Mouse (Mus musculus): ENCODE results near the gene Ndufs5.
A peak's percentile ranks its signal among the peaks of the same experiment; 100 is the strongest.

The Ndufs5 gene

DNA sequence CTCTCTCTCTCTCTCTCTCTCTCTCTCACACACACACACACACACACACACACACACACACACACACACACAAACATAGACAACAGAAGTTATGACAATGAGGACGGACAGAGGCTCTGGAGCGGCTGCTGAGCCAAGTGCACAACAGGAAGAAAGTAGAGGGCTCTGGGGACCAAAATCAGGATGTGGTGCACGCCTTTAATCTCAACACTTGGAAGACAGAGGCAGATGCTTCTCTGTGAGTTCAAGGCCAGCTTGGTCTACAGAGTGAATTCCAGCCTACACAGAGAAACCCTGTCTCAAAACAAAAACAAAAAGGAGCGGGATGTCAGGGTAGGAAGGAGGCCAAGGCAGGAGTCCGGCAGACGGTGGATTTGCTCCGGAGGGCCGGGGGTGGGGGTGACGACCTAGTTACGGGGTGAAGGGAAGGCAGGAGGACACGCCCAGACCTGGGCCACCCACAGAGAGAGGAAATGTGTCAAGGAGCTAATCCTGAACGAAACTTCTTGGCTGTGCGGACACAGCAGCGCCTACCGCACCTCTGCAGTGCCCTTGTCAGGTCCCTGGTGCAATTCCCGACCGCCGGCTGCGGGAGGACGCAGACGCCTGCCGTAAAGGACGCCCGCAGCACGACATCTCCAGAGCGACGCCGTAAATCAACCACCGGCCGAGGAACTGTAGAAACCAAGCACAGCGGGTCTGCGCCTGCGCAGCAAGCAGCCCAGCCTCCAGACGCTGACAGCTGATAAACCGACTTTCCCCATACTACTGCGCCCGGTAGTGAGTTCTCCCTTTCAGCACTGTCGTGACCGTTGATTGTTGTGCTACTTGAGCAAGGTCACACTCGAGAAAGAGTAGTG lies at the start of gene Ndufs5:
Gene Ndufs5 (minus strand): TSS at position 629 of the 860 bp plus-strand sequence.
- peak; percentile 96 to 97 for DNase-seq (ENCODE audit: low spot score in 2 of 2)

DNA sequence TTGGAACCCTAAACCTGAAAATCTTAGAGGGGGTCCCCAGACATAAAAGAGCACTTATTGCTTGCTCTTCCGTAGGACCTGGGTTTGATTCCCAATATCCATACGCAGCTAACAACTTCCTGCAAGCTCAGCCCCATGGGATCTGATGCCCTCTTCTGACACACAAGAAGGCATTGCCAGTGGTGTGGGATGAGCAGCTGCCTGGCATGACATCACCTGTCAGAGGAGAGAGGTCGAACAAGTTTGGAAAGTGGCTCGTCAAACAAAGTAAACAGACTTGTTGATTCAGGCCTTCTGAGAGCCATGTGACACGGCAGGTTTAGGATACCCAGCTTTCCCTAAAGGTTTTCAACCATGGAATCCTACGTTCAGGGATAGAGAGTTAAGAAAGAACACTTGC lies 47.1 kb upstream of the Ndufs5 start:
- DNase-seq (ENCODE audit: low spot score in 2 of 2) = no peak

DNA sequence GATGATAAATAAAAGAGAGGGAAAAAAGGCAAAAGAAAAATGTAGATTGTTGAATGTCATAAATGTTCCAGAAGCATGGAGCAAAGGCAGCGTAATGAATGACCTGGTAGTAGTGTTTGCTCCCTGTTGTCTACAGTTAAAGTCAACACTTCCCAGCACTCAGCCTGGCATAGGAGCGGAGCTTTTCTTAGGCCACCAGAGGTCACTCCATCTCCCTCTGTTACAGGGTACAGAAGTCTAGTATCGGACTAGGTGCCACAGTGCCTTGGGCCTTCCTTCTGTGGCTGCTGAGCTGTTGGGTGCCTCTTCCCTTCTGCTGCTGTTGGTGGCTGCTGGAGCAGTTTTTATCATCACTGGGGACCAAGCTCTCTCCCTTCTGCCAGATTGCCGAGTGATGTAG lies 40.3 kb upstream of the Ndufs5 start:
- no peak for DNase-seq (ENCODE audit: low spot score in 2 of 2)

DNA sequence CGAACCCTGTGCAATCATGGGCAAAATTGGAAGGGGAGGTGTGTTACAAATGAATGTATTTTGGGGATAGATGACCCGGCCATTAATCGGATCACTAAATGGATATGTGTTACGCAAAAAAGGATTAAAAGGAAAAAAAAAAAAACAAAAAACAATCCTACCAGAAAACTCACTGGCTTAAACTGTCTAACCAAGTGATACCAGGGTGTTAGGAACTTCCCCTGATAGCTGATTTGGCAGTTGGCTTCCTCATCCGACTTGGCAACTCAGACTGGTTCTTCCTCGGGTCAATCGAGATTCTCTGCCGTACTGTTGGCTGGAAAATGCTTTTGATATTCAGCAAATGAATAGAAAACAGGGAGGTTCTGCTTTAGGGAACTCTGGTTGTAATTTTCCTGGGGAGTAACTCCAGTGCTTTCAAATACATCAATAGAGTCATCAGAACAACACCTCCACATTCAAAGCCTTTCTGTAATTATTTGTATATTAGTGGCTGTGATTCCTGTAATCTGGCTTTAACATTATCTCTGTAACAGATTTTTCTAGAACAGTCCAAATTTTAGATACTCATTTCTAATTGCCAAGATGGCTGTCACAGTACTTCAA lies 32.8 kb upstream of the Ndufs5 start:
- peak; percentile 32 to 33 for DNase-seq (ENCODE audit: low spot score in 2 of 2)

DNA sequence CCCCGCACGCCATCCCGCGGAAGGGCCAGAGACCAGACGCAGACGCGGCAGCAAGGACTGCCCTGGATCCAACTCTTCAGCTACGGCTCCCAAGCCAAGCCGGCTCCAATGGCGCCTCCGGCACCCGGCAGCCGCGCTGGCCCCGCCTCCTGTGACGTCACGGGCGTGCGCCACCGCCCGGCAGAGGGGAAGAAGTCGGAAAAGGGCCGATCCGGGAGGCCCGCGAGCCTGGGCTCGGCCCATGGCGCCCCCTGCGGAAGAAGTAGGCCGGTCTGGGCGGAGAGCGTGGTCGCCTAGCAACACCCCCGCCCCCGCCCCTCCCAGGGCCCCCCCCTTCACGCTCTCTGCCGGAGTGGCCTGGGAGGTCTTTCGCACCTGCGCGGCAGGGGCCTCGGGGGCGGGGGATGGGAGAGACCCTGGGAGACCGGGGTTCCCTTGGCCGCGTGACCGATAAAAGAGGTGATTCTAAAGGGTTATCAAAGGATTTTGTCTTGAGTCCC lies 32.2 kb upstream of the Ndufs5 start, which contains the start of gene Akirin1:
Gene Akirin1 (minus strand): TSS at position 194 of the 500 bp plus-strand sequence.
- DNase-seq (ENCODE audit: low spot score in 2 of 2) = peak; percentile 96

DNA sequence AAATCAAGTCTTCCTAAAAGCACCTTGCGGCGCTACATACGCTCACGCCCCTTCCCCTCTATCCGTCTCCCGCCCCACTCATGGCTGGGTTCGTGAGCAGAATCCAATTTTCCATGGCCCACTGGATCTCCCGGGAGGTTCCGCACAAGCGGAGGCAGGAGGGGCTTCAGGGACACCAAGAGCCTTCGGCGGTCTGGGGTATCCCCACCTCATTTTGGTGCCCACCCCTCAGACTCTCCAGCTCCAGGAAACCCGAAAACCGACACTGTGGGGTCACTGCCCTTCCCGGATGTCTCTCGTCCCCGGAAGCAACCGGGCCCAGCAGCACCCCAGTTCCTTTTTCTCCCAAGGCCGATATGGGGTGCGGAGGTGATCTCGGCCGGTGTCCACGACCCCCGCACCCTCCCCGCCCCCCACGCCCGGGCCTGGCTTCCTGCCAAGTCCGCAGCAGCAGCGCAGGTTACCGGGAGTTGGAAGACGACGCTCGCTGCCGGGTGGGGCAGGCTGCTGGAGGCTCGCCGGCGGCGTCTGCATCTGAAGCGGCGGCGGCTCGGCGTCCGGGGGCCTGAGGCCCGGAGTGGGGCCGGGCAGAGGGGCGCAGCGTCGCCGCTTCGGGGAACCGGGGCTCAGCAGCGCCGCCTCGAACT lies 31.6 kb upstream of the Ndufs5 start:
- DNase-seq (ENCODE audit: low spot score in 2 of 2) = peak in 1 of 2 experiments; percentile 26

DNA sequence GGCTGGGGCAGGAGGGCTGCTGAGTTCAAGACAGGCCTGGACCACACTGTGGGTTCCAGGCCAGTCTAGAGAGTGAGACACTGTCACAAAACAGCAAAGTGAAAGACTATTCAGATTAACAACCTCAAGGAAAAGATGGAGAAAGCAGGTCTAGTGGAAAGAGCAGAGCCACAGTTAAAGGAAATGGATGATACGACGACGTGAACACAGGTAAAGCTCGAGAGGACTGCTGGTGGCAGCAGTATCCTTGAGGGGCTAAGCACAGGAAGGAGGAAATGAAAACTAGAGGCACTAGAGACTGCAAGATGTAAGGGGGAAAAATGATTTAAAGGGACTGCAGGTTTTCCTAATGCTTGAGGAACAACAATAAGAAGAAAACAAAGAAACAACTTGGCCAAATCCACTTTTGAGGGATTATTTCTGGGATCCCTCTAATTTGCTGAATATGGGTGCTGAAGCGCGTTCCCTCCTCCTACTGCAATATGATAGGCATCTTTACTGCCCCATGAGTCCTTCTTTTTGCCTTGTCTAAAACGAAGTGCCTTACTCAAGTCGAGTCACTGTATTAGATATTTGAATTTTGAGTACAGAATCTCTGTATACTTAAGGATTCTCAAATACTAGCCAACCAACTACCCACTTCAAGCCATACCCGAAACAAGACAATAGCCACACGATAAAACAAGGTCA lies 30.9 kb upstream of the Ndufs5 start:
- no peak for DNase-seq (ENCODE audit: low spot score in 2 of 2)

DNA sequence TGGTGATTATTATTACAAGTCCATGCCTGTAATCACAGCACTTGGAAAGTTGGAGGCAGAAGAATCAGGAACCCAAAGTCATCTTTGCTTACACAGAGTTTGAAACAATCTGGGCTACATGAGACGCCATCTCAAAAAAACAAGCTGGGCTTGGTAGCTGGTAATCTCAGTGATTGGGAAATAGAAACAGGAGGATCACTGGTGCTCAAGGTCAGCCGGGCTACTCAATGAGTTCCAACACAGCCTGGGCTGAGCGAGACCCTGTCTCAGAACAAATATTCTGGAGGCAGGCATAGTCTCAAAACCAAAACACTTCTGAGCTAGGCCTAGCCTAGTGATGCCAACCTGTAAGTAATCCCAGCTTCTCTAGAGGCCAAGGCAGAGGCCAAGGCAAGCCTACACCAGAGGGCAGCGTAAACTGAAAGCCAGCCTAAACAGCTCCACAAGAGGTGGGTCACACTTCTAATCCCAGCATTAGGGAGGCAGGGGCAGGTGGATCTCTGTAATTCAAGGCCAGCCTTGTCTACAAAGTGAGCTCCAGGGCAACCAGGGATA lies 27.3 kb upstream of the Ndufs5 start:
- no peak for DNase-seq (ENCODE audit: low spot score in 2 of 2)

DNA sequence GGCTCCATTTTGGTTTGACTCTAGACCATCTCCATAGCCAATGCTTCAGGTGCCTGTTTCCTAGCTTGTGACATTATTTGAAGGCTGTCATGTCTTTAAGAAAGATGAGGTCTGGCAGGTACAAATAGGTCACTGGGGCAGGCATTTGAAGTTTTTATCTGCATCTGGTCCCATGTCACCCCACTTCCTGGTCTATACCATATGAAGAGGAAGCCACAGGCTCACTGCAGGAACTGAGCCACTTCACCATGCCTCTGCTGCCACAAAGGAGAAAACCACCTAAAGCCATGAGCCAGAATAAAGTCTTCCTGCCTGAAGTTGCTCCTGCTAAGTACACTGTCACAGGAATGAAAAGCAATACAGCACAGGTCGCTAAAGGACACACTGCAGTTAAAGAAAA lies 24.9 kb upstream of the Ndufs5 start:
- no peak for DNase-seq (ENCODE audit: low spot score in 2 of 2)

DNA sequence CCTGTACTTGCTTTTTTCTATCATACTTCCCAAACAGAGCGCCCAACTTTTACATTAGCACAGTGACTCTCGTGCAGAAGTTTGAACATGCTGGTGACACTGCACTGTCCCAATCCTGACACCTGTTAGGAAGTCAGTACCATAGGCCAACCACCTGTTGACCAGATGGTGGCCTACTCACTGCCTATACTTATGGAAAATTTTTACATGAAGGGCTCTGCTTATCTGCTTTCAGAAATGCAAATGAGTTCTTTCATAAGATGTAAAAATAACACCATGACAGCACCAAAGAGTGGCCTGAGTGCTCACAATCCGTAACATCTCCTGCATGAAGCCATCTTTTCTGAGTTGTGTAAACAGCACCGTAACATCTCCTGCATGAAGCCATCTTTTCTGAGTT lies 20.7 kb upstream of the Ndufs5 start:
- DNase-seq (ENCODE audit: low spot score in 2 of 2) = no peak

DNA sequence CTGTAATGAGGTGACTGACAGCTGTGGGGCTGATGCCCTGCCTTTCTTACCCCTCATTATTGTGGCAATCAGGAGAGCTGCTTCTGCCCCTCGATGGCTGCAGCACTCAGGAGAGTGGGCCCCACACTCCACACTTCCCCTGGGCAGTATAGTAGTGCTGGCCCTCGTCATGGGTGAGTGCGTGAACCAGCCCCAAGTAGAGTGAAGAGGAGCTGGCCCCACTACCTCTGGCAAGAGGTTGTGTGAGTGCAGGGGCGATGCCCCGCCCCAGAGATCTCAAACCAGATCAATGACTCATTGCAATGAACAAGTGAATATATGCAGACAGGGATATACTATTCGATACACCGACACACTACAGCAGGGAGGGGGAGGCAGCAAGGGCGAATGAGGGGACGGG lies 15.5 kb upstream of the Ndufs5 start:
- no peak for DNase-seq (ENCODE audit: low spot score in 2 of 2)

DNA sequence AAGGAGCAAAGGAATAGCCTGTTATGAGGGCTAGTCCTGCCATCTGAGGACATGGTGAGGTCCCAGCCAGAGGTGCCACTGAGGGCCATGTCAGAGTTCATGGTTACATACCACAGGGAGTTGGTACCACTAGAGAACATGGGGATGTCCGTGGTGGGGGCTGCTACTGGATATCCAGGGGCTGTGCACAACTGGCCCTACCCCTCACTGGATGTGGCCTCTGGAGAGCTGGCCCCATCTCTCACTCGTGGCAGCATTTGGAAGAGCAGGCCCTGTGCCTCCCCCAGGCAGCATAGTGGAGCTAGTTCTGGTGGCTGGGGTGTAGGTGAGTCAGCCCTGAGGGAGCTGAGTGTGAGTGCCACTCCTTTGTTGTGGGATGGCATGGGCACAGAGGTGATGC lies 14.9 kb upstream of the Ndufs5 start:
- no peak for DNase-seq (ENCODE audit: low spot score in 2 of 2)

DNA sequence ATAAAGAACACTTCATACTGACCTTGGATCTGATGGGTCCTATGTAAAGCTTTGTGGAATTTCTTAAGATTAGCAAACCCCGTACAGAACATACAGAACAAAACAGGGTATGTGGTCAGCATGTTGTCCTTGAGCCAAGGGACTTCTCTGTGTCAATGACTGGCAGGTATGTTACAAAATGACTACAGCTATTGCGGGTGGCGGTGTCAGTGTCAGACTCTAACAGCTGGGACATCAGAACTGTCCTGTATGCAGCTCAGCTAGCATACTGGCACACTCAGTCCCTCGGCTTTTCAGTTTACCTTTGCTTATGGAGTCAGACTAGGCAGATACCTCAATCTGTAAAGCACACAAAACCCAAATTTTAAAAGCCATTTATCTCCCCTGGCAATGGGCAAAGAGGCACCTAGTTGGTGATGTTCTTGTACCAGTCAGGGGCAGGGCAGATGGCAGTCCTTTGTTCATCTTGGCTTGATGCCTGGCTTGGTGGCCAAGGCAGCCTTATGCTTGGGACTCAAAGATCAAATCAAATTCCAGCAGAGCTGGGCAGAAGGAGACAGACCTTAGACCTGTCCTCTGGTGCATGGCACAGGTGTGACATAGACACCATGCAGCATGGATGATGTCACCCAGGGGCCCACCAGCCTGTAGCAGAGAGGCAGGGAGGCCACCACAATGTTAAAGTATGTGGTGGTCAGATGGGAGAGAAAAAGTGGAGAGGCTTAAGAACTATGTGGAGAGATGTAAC lies 14.3 kb upstream of the Ndufs5 start:
- no peak for DNase-seq (ENCODE audit: low spot score in 2 of 2)

DNA sequence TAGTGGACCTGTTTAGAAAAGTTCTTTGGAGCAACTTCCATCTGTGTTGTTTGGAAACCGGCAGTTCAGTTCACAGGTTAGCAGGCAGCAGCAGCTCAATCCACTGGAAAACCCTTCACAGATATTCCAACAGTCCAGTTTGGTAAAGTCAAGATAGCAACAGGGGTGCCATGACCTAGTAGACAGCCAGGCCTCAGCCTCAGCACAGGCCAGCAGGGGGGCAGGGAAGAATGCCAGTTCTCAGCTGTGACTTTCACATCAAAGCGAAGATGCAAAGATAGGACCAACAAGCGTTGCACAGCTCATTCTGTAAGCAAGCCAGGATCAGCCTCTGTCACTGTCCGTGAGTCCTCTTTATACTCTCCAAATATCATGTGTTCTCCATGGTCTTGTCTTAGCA lies 3.8 kb upstream of the Ndufs5 start:
- DNase-seq (ENCODE audit: low spot score in 2 of 2) = no peak

DNA sequence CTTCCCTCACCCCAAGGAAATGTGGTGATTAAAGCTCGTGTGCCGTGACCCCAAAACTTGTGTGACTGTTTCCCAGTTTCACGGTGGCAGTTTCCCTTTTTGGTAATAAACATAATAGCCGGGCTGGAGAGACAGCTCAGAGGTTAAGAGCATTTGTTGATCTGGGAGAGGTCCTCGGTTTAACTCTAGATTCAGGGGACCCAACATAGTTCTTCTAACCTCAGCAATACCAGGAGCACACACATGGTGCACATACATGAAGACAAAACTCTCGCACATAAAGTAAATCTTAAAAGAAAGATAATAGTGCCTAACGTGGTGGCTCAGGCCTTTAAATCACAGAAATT lies 405 bp upstream of the Ndufs5 start:
- no peak for DNase-seq (ENCODE audit: low spot score in 2 of 2)

DNA sequence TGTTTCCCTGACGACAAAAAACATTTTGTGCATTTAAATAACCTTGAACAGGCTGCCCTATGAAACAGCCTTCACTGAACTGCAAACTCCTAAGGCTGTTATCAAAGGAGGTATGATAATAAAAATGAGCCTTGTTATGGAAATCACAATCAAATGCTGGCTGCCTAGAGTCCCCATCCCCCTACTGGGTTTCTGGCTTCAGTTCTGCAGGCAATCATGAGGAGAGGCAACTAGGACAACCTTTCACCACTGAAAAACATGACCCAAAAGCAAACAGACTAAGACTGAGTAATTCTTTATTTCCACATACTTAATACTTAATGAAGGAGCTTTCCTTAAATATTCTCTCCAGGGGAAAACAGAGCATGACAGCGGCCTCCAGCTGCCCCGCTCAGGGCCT lies 5.6 kb downstream of the Ndufs5 start:
- DNase-seq (ENCODE audit: low spot score in 2 of 2) = no peak

DNA sequence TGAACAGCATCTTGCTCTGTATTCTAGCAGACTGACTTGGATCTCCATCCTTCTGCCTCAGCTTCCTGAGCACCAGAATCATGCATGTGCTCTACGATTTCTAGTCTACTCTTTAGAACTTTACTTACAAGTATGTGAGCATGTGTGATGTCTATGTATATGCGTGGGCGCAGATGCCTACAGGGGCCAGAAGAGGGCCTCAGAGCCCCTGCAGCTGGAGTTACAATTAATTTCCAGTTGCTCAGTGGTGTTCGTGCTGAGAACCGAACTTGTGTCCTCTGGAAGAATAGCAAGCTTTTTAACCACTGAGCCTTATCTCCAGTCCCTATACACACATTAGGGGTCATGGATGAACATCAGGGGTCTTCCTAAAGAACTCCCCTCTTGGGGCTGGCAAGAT lies 10.7 kb downstream of the Ndufs5 start:
- no peak for DNase-seq (ENCODE audit: low spot score in 2 of 2)

DNA sequence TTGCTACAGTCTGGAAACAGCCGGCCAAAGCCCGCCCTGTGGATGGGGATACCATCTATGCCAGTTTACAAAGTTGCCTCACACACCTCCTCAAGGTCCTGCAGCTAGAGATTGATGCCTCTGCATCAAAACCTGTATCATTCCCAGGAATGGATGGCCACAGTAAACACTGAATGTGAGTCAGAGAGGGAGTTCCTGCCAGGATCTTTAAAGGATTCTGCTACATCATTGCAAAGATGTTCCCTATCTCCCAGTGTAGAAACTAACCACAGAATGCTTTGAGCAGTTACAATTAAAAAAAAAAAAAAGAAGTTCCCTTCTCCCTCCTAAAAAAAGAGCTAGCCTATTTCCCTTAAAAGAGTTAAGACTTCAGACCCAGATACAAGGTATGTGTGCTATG lies 12.7 kb downstream of the Ndufs5 start:
- DNase-seq (ENCODE audit: low spot score in 2 of 2) = no peak

DNA sequence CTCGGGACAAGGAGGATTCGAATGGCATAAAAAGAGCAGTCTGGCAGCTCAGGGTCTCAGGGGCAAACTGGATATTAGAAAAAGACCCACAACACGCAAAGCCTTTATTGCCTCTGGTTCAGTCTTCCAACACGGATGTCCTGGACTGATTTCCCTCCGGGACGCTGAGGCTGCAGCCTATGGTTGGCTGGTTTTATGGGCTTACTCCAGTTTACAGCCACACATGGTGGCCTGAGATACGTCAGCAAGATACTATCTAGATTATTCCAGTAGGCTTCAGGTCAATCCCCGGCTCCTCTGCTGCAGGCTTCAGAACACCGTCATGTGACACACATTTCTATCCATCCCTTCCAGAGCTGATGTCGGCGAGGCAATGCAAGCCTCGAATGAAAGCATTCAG lies 24.6 kb downstream of the Ndufs5 start:
- DNase-seq (ENCODE audit: low spot score in 2 of 2) = no peak

DNA sequence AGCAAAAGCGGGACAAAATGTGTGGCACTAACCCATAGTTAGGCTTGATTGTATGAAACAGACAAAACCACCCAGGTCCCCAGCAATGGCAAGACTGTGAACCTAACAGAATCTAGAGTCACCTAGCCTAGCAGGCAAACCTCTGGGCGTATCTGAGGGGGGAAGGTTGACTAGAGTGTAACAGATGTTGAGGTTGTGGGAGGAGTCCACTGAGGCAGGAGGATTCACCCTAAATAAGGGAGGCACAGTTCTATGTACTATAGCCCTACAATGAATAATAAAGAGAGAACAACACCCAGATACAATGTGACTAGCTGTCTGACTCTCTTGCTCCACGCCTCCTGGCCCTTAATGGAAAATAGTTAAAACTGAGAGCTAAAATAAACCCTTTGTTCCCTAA lies 25.9 kb downstream of the Ndufs5 start:
- no peak for DNase-seq (ENCODE audit: low spot score in 2 of 2)

DNA sequence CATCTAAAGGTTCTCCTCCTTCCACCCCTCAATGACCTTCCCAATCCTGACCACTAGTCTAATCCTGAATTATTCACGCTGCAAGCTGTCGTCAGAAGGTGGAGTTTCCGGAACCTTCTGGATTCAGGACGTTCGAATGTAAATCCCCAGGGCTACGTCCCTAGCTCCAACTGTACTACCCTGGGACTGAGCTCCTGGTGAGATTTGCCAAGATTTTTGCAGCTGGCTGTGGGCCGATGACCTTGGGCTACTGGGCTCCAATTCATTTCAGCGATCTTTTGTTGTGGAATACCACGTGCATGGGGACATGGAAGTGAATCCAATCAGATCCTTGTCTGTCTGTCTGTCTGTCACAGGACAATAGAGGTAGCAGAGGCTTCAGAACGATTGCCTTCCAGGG lies 27.7 kb downstream of the Ndufs5 start:
- no peak for DNase-seq (ENCODE audit: low spot score in 2 of 2)

Data from spleen, postnatal 36 days (tissue).